Mouse (Mus musculus): ENCODE measurements around the gene Nit2.

GRCm38 (mm10) chr16:57126268-57126667 lies 40.9 kb downstream of the Nit2 start:
- no peak for TF ChIP-seq ZKSCAN1 (IDR thresholded peaks at IDR 0.05; ENCODE audit: borderline replicate concordance, low read depth, low read length)
- TF ChIP-seq CTCF (conservative IDR thresholded peaks at IDR 0.05 in 1 of 2, IDR thresholded peaks at IDR 0.05 in 1 of 2; ENCODE audit: low read depth in 2 of 2, low read length in 2 of 2) = no peak
- TF ChIP-seq MAX (IDR thresholded peaks at IDR 0.05; ENCODE audit: low read length) = no peak
- TF ChIP-seq MAFK (IDR thresholded peaks at IDR 0.05; ENCODE audit: insufficient replicate concordance, low read length) = no peak
- TF ChIP-seq EP300 (IDR thresholded peaks at IDR 0.05; ENCODE audit: low read length) = no peak
- TF ChIP-seq ZNF384 (IDR thresholded peaks at IDR 0.05; ENCODE audit: low read depth, low read length) = peak; percentile 80
- no peak for TF ChIP-seq POLR2AphosphoS2 (IDR thresholded peaks at IDR 0.05; ENCODE audit: low read depth, low read length)
- TF ChIP-seq CHD2 (IDR thresholded peaks at IDR 0.05; ENCODE audit: low read length) = no peak

All from CH12.LX (cell line).